Mouse (Mus musculus) neural tube, embryonic 11.5 days (tissue): Measurements from ENCODE around the gene AC153137.1. TPM values are rescaled to one million over a fixed set of nuclear protein-coding genes. Genes with fewer than 3 reads are reported as not detected.
"Not testable (repeated sequence)": the region's sequence is repeated elsewhere in the genome, so short reads cannot be mapped to it uniquely, and the experiment has no call there.

Source experiments
- ATAC-seq: fragments of 200-750 bp; cut with Nextera tagmentation; 2 replicates; pipeline ENCODE4 v1.8.0; 2017; ENCODE audit warnings: moderate number of reproducible peaks, mild to moderate bottlenecking, moderate TSS enrichment, moderate library complexity; ENCODE audit not compliant: insufficient read depth, low FRiP score, low TSS enrichment
- DNase-seq: peaks from one replicate; pipeline ENCODE4 v3.0.0-alpha.2; 2015; ENCODE audit warnings: low spot score
- H3K27ac ChIP-seq: fragments of 300-500 bp; sonication (generic); 2 replicates; pipeline ENCODE4 v1.5.1; 2014; ENCODE audit warnings: low read depth, mild to moderate bottlenecking, low read length
- H3K27me3 ChIP-seq: fragments of 300-500 bp; sonication (generic); 2 replicates; pipeline ENCODE4 v1.6.1; 2014; ENCODE audit warnings: mild to moderate bottlenecking, low read length, mixed read lengths; ENCODE audit not compliant: control insufficient read depth, insufficient read depth
- H3K36me3 ChIP-seq: fragments of 300-500 bp; sonication (generic); 2 replicates; pipeline ENCODE4 v1.6.1; 2014; ENCODE audit warnings: mild to moderate bottlenecking, low read length, moderate library complexity, mixed read lengths; ENCODE audit not compliant: control insufficient read depth, insufficient read depth
- H3K4me1 ChIP-seq: fragments of 300-500 bp; sonication (generic); 2 replicates; pipeline ENCODE4 v1.6.1; 2014; ENCODE audit warnings: low read length, mixed read lengths; ENCODE audit not compliant: control insufficient read depth, insufficient read depth
- H3K4me2 ChIP-seq: fragments of 300-500 bp; sonication (generic); 2 replicates; pipeline ENCODE4 v1.6.1; 2014; ENCODE audit warnings: low read depth, mild to moderate bottlenecking, moderate library complexity
- H3K4me3 ChIP-seq: fragments of 300-500 bp; sonication (generic); 2 replicates; pipeline ENCODE4 v1.5.1; 2014; ENCODE audit warnings: low read depth, low read length
- H3K9ac ChIP-seq: fragments of 300-500 bp; sonication (generic); 2 replicates; pipeline ENCODE4 v1.6.1; 2014; ENCODE audit warnings: mild to moderate bottlenecking, low read length
- H3K9me3 ChIP-seq: fragments of 300-500 bp; sonication (generic); 2 replicates; pipeline ENCODE4 v1.6.1; 2016; ENCODE audit warnings: low read length; ENCODE audit not compliant: control insufficient read depth
- WGBS: fragments of 180-500 bp; shearing (Covaris S2); extraction: QIAGEN DNeasy Blood & Tissue Kit; methylation state at CpG from one replicate; pipeline ENCODE4 v1.1.7; 2014; 5-methylcytosine and 5-hydroxymethylcytosine counted together
- polyA plus RNA-seq: library from polyadenylated mRNA; unstranded; fragments of >200 nt; fragmentation: Nextera tagmentation; extraction: Ambion mirVana; gene quantifications from 2 replicates; pipeline ENCODE4 v1.2.1, GENCODE M21; 2014

Gene AC153137.1
- polyA plus RNA-seq: not detected in 2 replicates

DNA sequence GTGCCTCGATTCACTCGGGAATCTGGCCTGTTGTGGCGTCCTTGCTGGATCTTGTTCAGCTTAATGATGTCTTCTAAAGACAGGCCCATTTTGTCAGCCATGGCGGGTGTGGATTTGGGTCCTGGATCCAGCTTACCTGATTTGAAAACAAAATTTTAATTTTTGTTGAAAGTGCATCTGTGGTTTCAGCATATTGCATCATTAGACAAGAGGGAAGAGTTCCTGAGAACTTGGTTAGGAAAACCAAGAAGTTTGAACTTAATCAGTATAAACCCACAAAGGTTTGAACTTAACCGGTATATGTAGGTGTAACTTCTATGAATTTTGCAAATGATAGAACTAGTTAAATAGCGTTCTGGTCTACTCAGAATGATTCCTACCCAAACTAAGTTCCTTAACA is at the start of gene AC153137.1:
TSS of gene AC153137.1 (minus strand) at position 101 of the 400 bp plus-strand sequence.
- 91% methylated on average over 5 of the region's 6 CpGs for WGBS
- H3K4me1 ChIP-seq, H3K27ac ChIP-seq, DNase-seq, H3K4me2 ChIP-seq, H3K4me3 ChIP-seq, H3K27me3 ChIP-seq, H3K36me3 ChIP-seq, H3K9me3 ChIP-seq, ATAC-seq, H3K9ac ChIP-seq: not testable (repeated sequence)

DNA sequence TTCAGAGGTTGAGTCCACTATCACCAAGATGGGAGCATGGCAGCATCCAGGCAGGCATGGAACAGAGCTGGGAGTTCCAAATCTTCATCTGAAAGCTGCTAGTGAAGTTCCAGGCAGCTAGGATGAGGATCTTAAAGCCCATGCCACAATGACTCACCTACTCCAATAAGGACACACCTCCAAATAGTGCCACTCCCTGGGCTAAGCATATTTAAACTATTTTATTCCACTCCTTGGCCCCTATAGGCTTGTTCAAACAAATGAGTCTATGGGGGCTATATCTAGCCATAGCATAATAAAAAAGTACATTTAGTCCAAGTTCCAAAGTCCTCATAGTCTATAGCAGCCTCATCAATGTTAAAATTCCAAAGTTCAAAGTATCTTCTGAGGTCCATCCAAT is 45.4 kb upstream of the AC153137.1 start:
- ATAC-seq: no peak
- H3K9me3 ChIP-seq: no peaks in the 10 kb centered on the region

DNA sequence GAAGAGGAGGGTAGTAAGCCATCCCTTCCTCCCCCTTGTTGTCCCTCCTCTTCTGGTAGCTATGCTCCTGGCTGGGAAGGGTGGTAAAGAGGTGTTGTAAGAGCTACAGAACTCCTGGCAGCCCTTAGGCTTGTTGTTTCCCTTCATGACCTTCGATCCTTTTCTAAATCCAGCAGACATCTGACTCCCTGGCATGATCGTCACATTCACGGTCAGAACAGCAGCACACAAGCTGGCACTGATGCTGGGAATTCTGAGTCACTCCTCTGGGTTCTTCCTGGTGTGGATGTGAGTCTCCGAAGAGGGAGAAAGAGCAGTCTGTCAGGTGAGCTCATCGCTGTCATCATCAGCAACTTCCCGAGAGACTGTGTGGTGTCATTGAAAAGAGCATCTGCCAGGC is 41.5 kb upstream of the AC153137.1 start:
- DNase-seq: no peak
- ATAC-seq: no peak
- no peak overlapping the region for H3K4me3 ChIP-seq
- no peak overlapping the region for H3K4me2 ChIP-seq
- no peaks in the 10 kb centered on the region for H3K27me3 ChIP-seq
- WGBS: 87% methylated on average over 6 of the region's 6 CpGs
- no peaks in the 10 kb centered on the region for H3K9me3 ChIP-seq
- H3K9ac ChIP-seq: no peak overlapping the region
- no peaks in the 10 kb centered on the region for H3K36me3 ChIP-seq
- H3K4me1 ChIP-seq: no peaks in the 10 kb centered on the region
- no peak overlapping the region for H3K27ac ChIP-seq

More for the DNA sequence above, 45.4 kb upstream of the AC153137.1 start:
- no peaks in the 10 kb centered on the region for H3K36me3 ChIP-seq
- no peak overlapping the region for H3K27ac ChIP-seq
- no peaks in the 10 kb centered on the region for H3K27me3 ChIP-seq
- H3K9ac ChIP-seq: no peak overlapping the region
- H3K4me3 ChIP-seq: no peak overlapping the region
- no peaks in the 10 kb centered on the region for H3K4me1 ChIP-seq
- DNase-seq: no peak
- H3K4me2 ChIP-seq: no peak overlapping the region

DNA sequence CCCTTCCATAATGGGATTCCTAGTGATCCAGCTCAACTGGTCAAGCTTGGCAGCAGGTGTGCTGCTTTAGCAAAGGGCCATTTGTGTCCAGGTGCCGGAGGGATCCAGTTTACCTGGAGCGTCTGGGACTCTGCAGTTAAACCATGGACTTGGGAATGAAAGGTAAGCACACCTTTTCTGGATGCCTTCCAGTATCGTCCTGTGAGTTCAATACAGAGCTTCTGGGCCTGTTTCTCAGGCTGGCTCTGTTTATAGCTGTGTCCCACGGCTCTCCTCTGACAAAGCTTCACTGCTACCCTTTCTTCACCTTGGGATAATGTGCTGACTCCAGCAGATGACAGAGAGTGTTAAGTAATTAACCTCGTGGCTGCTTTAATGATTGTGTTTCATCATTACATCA is 39.6 kb upstream of the AC153137.1 start:
- DNase-seq (no peak), ATAC-seq (no peak)
- Histone ChIP-seq H3K9ac (no peak overlapping the region), H3K27ac (no peak overlapping the region), H3K4me3 (no peak overlapping the region), H3K27me3 (no peaks in the 10 kb centered on the region), H3K9me3 (no peaks in the 10 kb centered on the region), H3K36me3 (no peaks in the 10 kb centered on the region), H3K4me1 (no peaks in the 10 kb centered on the region), H3K4me2 (no peak overlapping the region)
- 84% methylated on average over 5 of the region's 5 CpGs for WGBS

DNA sequence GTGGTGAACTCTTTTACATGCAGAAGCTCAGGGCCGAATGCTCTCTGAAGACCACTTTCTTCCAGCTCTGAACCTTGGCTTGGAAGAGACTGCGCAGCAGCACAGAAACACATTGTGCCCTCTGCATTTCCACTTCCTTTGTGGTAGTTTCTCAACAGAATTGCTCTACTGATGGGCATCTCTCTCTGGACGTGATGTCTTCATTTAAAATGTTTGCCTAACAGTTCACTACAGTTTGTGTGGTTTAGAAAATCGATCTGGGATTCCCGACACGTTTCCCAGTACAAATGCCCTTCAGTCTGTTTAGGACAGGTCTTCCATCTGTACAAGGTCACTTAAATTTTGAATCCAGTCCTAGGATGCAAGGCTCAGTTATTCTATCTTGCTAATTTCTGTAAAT is 38.3 kb upstream of the AC153137.1 start:
- no peaks in the 10 kb centered on the region for H3K9me3 ChIP-seq
- WGBS: 88% methylated on average over 6 of the region's 6 CpGs
- no peak overlapping the region for H3K27ac ChIP-seq
- no peaks in the 10 kb centered on the region for H3K36me3 ChIP-seq
- no peak overlapping the region for H3K9ac ChIP-seq
- DNase-seq (no peak), ATAC-seq (no peak)
- no peaks in the 10 kb centered on the region for H3K4me1 ChIP-seq
- no peak overlapping the region for H3K4me3 ChIP-seq
- H3K4me2 ChIP-seq: no peak overlapping the region
- no peaks in the 10 kb centered on the region for H3K27me3 ChIP-seq

DNA sequence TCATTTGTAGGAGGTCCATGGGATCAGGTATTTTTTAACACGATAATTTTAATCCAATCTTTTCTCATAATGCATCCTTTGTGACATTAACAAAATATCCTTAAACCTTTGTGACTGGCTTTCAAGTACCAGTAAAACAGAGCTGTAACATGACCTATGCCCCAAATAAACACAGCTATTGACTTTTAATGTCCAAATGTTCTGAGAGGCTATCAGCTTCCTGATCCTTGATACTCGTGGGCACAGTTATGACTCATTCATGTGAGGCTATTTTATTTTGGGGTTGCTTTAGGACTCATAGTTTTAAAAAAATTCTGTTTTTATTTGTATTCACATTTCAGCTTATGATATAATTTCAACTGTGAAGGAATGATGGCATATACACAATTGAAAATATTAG is 37.5 kb upstream of the AC153137.1 start:
- DNase-seq (no peak), ATAC-seq (no peak)
- Histone ChIP-seq H3K9ac (no peak overlapping the region), H3K27me3 (no peaks in the 10 kb centered on the region), H3K27ac (no peak overlapping the region), H3K4me3 (no peak overlapping the region), H3K4me2 (no peak overlapping the region), H3K9me3 (no peaks in the 10 kb centered on the region), H3K36me3 (no peaks in the 10 kb centered on the region), H3K4me1 (no peaks in the 10 kb centered on the region)
- 80% methylated on average over 2 of the region's 2 CpGs for WGBS

DNA sequence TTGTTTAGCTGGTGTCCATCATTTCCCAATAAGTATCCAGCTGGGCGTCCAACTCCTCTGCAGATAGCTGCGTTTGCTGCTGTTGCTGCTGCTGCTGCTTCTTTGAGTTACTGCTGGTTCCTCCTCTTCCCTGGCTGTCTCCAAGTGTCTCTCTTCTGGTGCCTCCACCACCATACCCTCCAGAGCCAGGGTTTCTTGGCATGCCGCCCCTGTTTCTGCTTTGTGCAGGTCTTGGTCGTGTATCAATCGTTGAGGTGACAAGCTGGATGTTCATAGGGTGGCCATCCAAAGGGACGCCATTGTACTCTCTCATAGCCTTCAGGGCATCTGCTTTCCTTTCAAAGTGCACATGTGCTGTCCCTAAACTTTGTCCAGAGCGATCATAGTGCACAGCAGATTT is 529 bp downstream of the AC153137.1 start:
- not testable (repeated sequence) for DNase-seq, H3K4me2 ChIP-seq, ATAC-seq, H3K4me1 ChIP-seq, H3K9ac ChIP-seq, H3K4me3 ChIP-seq, H3K27me3 ChIP-seq, H3K9me3 ChIP-seq, H3K27ac ChIP-seq, H3K36me3 ChIP-seq
- 96% methylated on average over 7 of the region's 7 CpGs for WGBS

DNA sequence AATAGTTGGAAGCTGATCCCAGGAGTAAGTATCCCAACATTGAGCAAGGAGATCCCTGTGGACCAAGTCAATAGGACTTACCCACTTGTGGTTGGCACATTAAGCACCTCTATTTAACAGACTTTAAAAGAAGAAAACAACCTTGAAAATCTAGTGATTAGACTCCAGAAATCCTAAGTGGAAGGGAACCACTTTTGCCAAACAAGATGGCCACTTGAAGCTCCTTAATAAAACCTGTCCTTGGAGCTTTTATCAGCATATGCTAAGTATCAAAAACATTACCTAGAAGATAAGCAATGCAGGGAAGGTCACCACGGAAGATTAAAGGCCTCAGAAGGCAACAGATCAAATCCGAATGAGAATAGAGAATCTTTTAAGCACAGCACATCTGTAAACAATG is 26.0 kb downstream of the AC153137.1 start:
- peaks cover 2% of the 10 kb centered on the region; the same call in 1 of the 2 replicates for H3K4me1 ChIP-seq
- ATAC-seq (no peak), DNase-seq (no peak)
- H3K9ac ChIP-seq: no peak overlapping the region
- no peak overlapping the region for H3K27ac ChIP-seq
- H3K4me3 ChIP-seq: no peak overlapping the region
- no peak overlapping the region for H3K4me2 ChIP-seq
- H3K36me3 ChIP-seq: no peaks in the 10 kb centered on the region
- no peaks in the 10 kb centered on the region for H3K27me3 ChIP-seq
- no peaks in the 10 kb centered on the region for H3K9me3 ChIP-seq
- 89% methylated on average over 2 of the region's 2 CpGs for WGBS

DNA sequence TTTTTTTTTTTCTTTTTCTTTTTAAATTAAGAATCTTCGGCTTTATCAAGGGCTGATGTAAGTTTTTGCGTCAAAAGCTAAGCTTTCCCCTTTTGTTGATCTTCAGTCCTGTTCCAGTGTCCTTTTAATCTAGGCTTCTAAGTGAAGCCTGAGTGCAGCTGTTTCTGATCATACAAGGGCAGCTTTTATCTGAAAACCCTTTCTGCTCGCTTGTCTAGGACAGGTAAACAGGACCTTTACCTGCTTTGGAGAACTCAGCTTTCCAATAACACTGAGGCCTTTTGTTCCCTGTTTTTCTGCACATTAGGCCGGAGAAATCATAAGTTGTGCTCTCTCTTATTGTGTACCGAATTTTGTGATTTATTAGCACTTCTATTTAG is 27.3 kb downstream of the AC153137.1 start:
- peak overlapping the region; percentile 98; the same call in 1 of the 2 replicates for H3K27ac ChIP-seq

More for the DNA sequence above, 27.3 kb downstream of the AC153137.1 start:
- no peak for DNase-seq
- ATAC-seq: no peak
- peak overlapping the region; percentile 47 for H3K4me2 ChIP-seq
- 52% methylated on average over 5 of the region's 5 CpGs for WGBS
- H3K4me1 ChIP-seq: peaks cover 2% of the 10 kb centered on the region; the same call in 1 of the 2 replicates
- peak overlapping the region; percentile 90; the same call in 1 of the 2 replicates for H3K4me3 ChIP-seq
- no peaks in the 10 kb centered on the region for H3K36me3 ChIP-seq
- no peaks in the 10 kb centered on the region for H3K27me3 ChIP-seq
- peak overlapping the region; percentile 97 for H3K9ac ChIP-seq
- no peaks in the 10 kb centered on the region for H3K9me3 ChIP-seq
